ENCODE assay signal across 9 mouse cellular contexts in the genomic region with DNA sequence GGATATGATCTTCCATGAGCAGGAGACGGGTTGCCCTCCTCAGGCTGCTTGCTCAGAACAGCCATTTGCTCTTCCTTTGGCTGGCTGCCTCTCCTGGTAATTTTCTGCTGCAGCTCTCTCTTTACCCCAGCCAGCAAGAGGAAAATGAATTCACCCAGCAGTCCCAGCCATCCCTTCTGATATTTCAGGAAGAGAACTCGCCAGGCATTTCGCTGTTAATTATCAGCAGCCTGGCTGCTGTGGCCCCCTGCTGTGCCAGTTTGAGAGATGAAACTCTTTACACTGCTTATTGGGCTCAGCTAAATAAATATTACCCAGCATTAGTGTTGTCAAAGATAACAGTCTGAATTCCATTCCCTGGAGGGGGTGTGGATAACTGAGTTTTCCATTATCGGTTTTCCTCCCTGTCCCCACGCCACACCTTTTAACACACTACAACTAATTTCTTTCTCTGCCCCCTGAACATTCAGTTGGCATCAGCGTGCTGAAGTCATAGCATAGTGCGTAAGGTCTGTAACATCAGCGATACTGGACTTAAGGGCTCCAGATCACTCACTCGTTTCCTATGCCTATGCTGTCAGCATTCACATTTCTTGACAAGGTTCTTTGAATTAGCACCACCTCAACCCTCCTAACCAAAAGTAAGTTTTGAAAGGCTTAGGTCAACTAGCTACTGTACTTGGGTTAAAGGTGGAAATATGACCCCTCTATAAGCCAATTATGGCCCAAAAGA. TPM values are rescaled to one million over a fixed set of nuclear protein-coding genes. Genes with fewer than 3 reads are reported as not detected.
DNase-seq lines count a peak whose midpoint lies in the region; ATAC-seq lines count a peak whose summit lies in the region.
"Had no signal": no experiment of that assay in that cellular context is flagged by ENCODE, and none has a peak within 500 bp of the region (broad histone marks: within the 10 kb centered on the region; RNA-seq: fewer than 3 reads in every experiment).

No protein-coding gene starts in this region.

- peak; percentile 90 for ATAC-seq in neural tube, embryonic 15.5 days (ENCODE audit: low FRiP score)
- no peak for ATAC-seq in erythroid progenitor cell, adult 5-6 weeks (replicated peaks; ENCODE audit: low FRiP score, poor library complexity, severe bottlenecking)

- H3K36me3 ChIP-seq in neural tube, embryonic 15.5 days = no peaks in the 10 kb centered on the region

- peak overlapping the region; percentile 33 for H3K4me2 ChIP-seq in neural tube, embryonic 15.5 days

- 30% methylated on average over 9 of the region's 9 CpGs for WGBS in neural tube, embryonic 15.5 days

- H3K27ac ChIP-seq in neural tube, embryonic 15.5 days (replicated peaks) = peak overlapping the region; percentile 66

- no peak overlapping the region for H3K4me3 ChIP-seq in neural tube, embryonic 15.5 days (replicated peaks)

- H3K4me1 ChIP-seq in neural tube, embryonic 15.5 days = peaks cover 8% of the 10 kb centered on the region

- H3K27me3 ChIP-seq in neural tube, embryonic 15.5 days (replicated peaks) = no peaks in the 10 kb centered on the region

- peak; percentile 53 for DNase-seq in layer of hippocampus, adult 11-12 months (ENCODE audit: low spot score)
- DNase-seq in layer of hippocampus, adult 9-10 months (ENCODE audit: low spot score) = no peak
- DNase-seq in embryo, embryonic 9.5 days (ENCODE audit: extremely low spot score) = peak; percentile 16
- DNase-seq in layer of hippocampus, adult 9-11 months = peak; percentile 66
- no peak for DNase-seq in c-Kit-positive CD71-positive TER-119-positive erythroid progenitor cells, embryonic 14.5 days (ENCODE audit: low spot score)
- DNase-seq in gastrocnemius, postnatal 4 days (ENCODE audit: low spot score in 2 of 2) = no peak

- H3K9me3 ChIP-seq in neural tube, embryonic 15.5 days (replicated peaks) = no peaks in the 10 kb centered on the region

- no peak overlapping the region for H3K9ac ChIP-seq in neural tube, embryonic 15.5 days (replicated peaks)

RNA-seq across cellular contexts. Expression of a gene that starts 42.5 kb away (rescaled TPM):
- 321 and 342 TPM in 2 replicates for polyA plus RNA-seq in neural tube, embryonic 15.5 days (2015; fragmentation: Nextera tagmentation; extraction: Ambion mirVana)
- not detected in 2 replicates for total RNA-seq in erythroid progenitor cell, adult 5-6 weeks (2015; ENCODE audit: low replicate concordance)
- not detected in 2 replicates for total RNA-seq in erythroid progenitor cell, adult 5-6 weeks (2017; ENCODE audit: low replicate concordance)
- total RNA-seq in gastrocnemius, postnatal 4 days (2021) = under 1 TPM in 1 of 2 experiments, not detected in 1; 0.15 TPM
- total RNA-seq: MEL had no signal

Comparison
In these comparisons a context has a peak if more than half of its experiments do, and no peak if none do; other contexts are left out.
1. DNase-seq: peak in layer of hippocampus, adult 11-12 months (single experiment), embryo, embryonic 9.5 days (single experiment) and layer of hippocampus, adult 9-11 months (single experiment); none in layer of hippocampus, adult 9-10 months (single experiment), c-Kit-positive CD71-positive TER-119-positive erythroid progenitor cells, embryonic 14.5 days (single experiment) and gastrocnemius, postnatal 4 days (0 of 2).